Mouse (Mus musculus) kidney, postnatal 0 days (tissue): ENCODE measurements around the gene Wasf2. TPM values are rescaled to one million over a fixed set of nuclear protein-coding genes. Genes with fewer than 3 reads are reported as not detected.

Source experiments
- ATAC-seq: fragments of 200-750 bp; cut with Nextera tagmentation; replicated peaks from 2 replicates; pipeline ENCODE4 v1.8.0; 2017; ENCODE audit warnings: low read depth, moderate number of reproducible peaks, moderate TSS enrichment, moderate library complexity; ENCODE audit not compliant: low FRiP score
- DNase-seq: peaks from one replicate; pipeline ENCODE4 v3.0.0-alpha.2; 2016; ENCODE audit warnings: low spot score
- H3K27ac ChIP-seq: fragments of 300-500 bp; sonication (generic); 2 replicates; pipeline ENCODE4 v1.5.1; 2014; ENCODE audit warnings: mild to moderate bottlenecking
- H3K27me3 ChIP-seq: fragments of 300-500 bp; sonication (generic); 2 replicates; pipeline ENCODE4 v1.6.1; 2014; ENCODE audit warnings: low read length, mixed read lengths; ENCODE audit not compliant: insufficient read depth
- H3K36me3 ChIP-seq: fragments of 300-500 bp; sonication (generic); 2 replicates; pipeline ENCODE4 v1.6.1; 2014; ENCODE audit warnings: low read length, mixed read lengths; ENCODE audit not compliant: insufficient read depth
- H3K4me1 ChIP-seq: fragments of 300-500 bp; sonication (generic); replicated peaks from 2 replicates; pipeline ENCODE4 v1.6.1; 2014; ENCODE audit warnings: antibody characterized with exemption, low read length, mixed read lengths; ENCODE audit not compliant: insufficient read depth
- H3K4me2 ChIP-seq: fragments of 300-500 bp; sonication (generic); 2 replicates; pipeline ENCODE4 v1.6.1; 2014; ENCODE audit warnings: mild to moderate bottlenecking, low read length, moderate library complexity, mixed read lengths
- H3K4me3 ChIP-seq: fragments of 300-500 bp; sonication (generic); replicated peaks from 2 replicates; pipeline ENCODE4 v1.5.1; 2014; ENCODE audit warnings: low read depth, low read length
- H3K9ac ChIP-seq: fragments of 300-500 bp; sonication (generic); 2 replicates; pipeline ENCODE4 v1.6.1; 2014; ENCODE audit warnings: low read depth, low read length
- H3K9me3 ChIP-seq: fragments of 300-500 bp; sonication (generic); replicated peaks from 2 replicates; pipeline ENCODE4 v1.6.1; 2016; ENCODE audit warnings: low read length, inconsistent platforms, mixed read lengths
- CTCF ChIP-seq: IDR thresholded peaks from 2 replicates; pipeline ENCODE4 v1.5.1; 2016; ENCODE audit warnings: antibody characterized with exemption, low read depth, mild to moderate bottlenecking, moderate library complexity
- WGBS: fragments of 180-500 bp; shearing (Covaris S2); extraction: QIAGEN DNeasy Blood & Tissue Kit; methylation state at CpG from one replicate; pipeline ENCODE4 v1.1.7; 2014; 5-methylcytosine and 5-hydroxymethylcytosine counted together
- polyA plus RNA-seq: library from polyadenylated mRNA; unstranded; fragments of >200 nt; fragmentation: Nextera tagmentation; extraction: Ambion mirVana; gene quantifications from 2 replicates; pipeline ENCODE4 v1.2.1, GENCODE M21; 2015

Wasf2 gene
- polyA plus RNA-seq, 1 experiment from 2014 or later, result 98.8 TPM

- Histone ChIP-seq H3K9ac (no peak overlapping the region), H3K4me2 (peak overlapping the region; percentile 33), H3K9me3 (no peaks in the 10 kb centered on the region), H3K27ac (peak overlapping the region; percentile 78), H3K27me3 (no peaks in the 10 kb centered on the region), H3K36me3 (peaks cover 16% of the 10 kb centered on the region; the same call in 1 of the 2 replicates), H3K4me1 (peaks cover 21% of the 10 kb centered on the region), H3K4me3 (no peak overlapping the region)
- DNase-seq (peak; percentile 92), ATAC-seq (no peak)
- TF ChIP-seq CTCF, result no peak
- WGBS, result 31% methylated on average over 4 of the region's 4 CpGs
These were observed 44.1 kb downstream of the Wasf2 start for GRCm38 (mm10) chr4:133174361-133174760.

DNA sequence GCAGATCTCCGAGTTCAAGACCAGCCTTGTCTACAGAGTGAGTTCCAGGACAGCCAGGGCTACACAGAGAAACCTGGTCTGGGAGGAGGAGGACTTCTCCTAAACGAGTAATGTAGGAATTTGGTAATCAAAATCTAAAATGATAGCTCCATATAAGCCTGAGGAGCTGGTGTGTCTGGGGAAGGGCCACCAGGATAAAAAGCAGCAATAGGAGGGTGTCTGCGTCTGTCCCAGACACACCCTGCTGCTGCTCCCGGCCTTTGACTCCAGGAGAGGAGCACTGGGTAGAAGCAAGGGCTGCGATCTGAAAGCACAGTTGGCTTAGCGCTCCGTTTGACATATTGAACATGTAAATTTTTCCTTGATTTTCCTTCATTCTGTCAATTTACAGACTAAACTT, 45.0 kb downstream of the Wasf2 start:
- ATAC-seq, result no peak
- WGBS, result 60% methylated on average over 7 of the region's 7 CpGs
- Histone ChIP-seq H3K4me2 (0 out of 2 replicates have a peak overlapping the region, but pooled peaks have one; percentile 1), H3K36me3 (peaks cover 22% of the 10 kb centered on the region; the same call in 1 of the 2 replicates), H3K9me3 (no peaks in the 10 kb centered on the region), H3K27ac (peak overlapping the region; percentile 78; the same call in 1 of the 2 replicates), H3K27me3 (no peaks in the 10 kb centered on the region), H3K9ac (no peak overlapping the region), H3K4me3 (no peak overlapping the region), H3K4me1 (peaks cover 21% of the 10 kb centered on the region)
- DNase-seq, result no peak
- TF ChIP-seq CTCF, result no peak

DNA sequence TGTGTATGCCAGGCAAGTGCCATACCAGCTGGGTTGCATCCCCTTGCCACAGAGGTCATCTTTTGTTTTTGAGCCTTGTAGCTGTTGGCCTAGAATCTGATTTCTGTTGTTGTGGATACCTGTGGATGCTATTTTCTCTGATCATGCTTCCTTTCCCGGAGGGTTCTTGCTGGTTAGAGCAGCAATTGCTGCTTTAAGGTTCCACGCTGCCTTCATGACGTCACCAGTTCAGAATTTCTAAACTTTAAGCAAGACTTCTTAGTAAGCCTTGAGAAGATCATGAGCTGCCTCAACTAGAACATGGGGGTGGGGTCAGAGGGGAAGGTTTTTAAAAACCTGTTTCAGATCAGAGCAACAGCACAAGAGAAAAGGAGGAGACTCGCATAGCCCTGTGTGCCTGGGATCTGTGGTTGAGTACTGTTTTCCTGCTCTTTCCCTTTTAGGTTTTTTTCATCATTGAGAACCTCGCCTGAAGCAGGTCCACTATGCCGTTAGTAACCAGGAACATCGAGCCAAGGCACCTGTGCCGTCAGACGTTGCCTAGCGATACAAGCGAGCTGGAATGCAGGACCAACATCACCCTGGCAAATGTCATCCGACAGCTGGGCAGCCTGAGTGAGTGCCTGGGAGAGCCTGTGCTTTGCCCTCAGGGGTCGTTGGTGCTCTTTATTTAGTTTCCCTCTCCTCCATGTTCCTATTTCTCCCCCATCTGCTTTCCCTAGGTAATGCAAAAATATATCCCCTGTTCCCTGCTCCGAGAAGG, 45.9 kb downstream of the Wasf2 start:
- H3K4me1 ChIP-seq, result peaks cover 21% of the 10 kb centered on the region
- no peak for DNase-seq
- 0 out of 2 replicates have a peak overlapping the region, but pooled peaks have one; percentile 78 for H3K27ac ChIP-seq
- ATAC-seq, result no peak
- H3K36me3 ChIP-seq, result peaks cover 24% of the 10 kb centered on the region
- H3K9me3 ChIP-seq, result no peaks in the 10 kb centered on the region
- 40% methylated on average over 14 of the region's 14 CpGs for WGBS
- H3K4me2 ChIP-seq, result no peak overlapping the region
- no peak for TF ChIP-seq CTCF
- no peaks in the 10 kb centered on the region for H3K27me3 ChIP-seq
- H3K9ac ChIP-seq, result no peak overlapping the region
- no peak overlapping the region for H3K4me3 ChIP-seq

DNA sequence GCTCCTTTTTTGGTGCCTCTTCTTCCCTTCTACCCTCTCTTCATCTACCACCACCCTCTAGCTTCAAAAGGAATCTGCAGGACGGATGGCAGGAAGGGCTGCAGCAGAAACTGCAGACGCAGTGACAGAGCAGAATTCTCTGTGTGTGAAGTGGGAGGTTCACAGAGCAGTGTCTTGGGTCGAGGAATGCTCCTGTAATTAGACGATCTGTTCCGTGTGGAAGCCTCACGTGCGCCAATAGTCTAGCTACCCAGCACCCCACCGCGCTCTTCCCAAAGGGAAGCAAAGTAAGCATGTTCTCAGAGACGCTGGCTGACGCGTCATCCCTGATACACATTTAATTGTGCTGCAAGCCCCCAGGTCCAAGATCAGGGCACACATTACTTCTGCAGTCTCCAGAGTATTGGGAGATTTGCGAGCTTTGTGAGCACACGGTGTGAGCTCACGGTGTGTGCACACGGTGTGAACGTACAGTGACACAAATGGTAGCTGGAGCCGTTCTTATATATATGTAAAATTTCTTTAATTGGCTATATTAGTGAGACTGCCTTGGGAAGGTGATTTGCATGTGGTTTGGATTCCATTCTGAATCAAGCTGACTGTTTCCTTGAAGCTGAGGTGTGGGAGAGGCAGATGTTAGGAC, 46.6 kb downstream of the Wasf2 start:
- DNase-seq (no peak), ATAC-seq (no peak)
- Histone ChIP-seq H3K9ac (no peak overlapping the region), H3K4me3 (no peak overlapping the region), H3K9me3 (no peaks in the 10 kb centered on the region), H3K27me3 (no peaks in the 10 kb centered on the region), H3K4me1 (peaks cover 21% of the 10 kb centered on the region), H3K27ac (0 out of 2 replicates have a peak overlapping the region, but pooled peaks have one; percentile 19), H3K36me3 (peaks cover 30% of the 10 kb centered on the region), H3K4me2 (no peak overlapping the region)
- TF ChIP-seq CTCF, result no peak
- 60% methylated on average over 18 of the region's 18 CpGs for WGBS

GRCm38 (mm10) chr4:133178305-133178704, 48.0 kb downstream of the Wasf2 start:
- H3K27ac ChIP-seq, result no peak overlapping the region
- peaks cover 17% of the 10 kb centered on the region for H3K4me1 ChIP-seq
- peaks cover 34% of the 10 kb centered on the region for H3K36me3 ChIP-seq
- no peaks in the 10 kb centered on the region for H3K9me3 ChIP-seq
- no peak overlapping the region for H3K9ac ChIP-seq
- no peak overlapping the region for H3K4me2 ChIP-seq
- WGBS, result 83% methylated on average over 5 of the region's 5 CpGs
- no peak for TF ChIP-seq CTCF
- DNase-seq (no peak), ATAC-seq (no peak)
- no peak overlapping the region for H3K4me3 ChIP-seq
- no peaks in the 10 kb centered on the region for H3K27me3 ChIP-seq

GRCm38 (mm10) chr4:133179258-133179657, 49.0 kb downstream of the Wasf2 start:
- WGBS, result 92% methylated on average over 7 of the region's 7 CpGs
- no peak overlapping the region for H3K27ac ChIP-seq
- H3K36me3 ChIP-seq, result peaks cover 34% of the 10 kb centered on the region
- no peak for TF ChIP-seq CTCF
- H3K4me1 ChIP-seq, result peaks cover 26% of the 10 kb centered on the region
- no peaks in the 10 kb centered on the region for H3K27me3 ChIP-seq
- no peaks in the 10 kb centered on the region for H3K9me3 ChIP-seq
- no peak overlapping the region for H3K4me3 ChIP-seq
- DNase-seq, result no peak
- ATAC-seq, result no peak
- no peak overlapping the region for H3K4me2 ChIP-seq
- no peak overlapping the region for H3K9ac ChIP-seq
